Mouse (Mus musculus) hindbrain, embryonic 13.5 days (tissue): ENCODE measurements at regions not wholly inside any gene's neighbourhood (a gene's known extent, or its start where the extent isn't known, plus 50 kb on each side); places are given as distances from the start of the nearest gene placed in this dataset.

Experiments used
- ATAC-seq: fragments of 200-750 bp; cut with Nextera tagmentation; 2 replicates; pipeline ENCODE4 v1.8.0; 2017; ENCODE audit warnings: moderate TSS enrichment; ENCODE audit not compliant: low FRiP score
- H3K27ac ChIP-seq: fragments of 300-500 bp; sonication (generic); 2 replicates; pipeline ENCODE4 v1.5.1; 2015; ENCODE audit warnings: inconsistent platforms, mild to moderate bottlenecking, moderate library complexity
- H3K27me3 ChIP-seq: fragments of 300-500 bp; sonication (generic); 2 replicates; pipeline ENCODE4 v1.6.1; 2015; ENCODE audit warnings: mild to moderate bottlenecking, inconsistent platforms
- H3K36me3 ChIP-seq: fragments of 300-500 bp; sonication (generic); 2 replicates; pipeline ENCODE4 v1.6.1; 2015; ENCODE audit warnings: mild to moderate bottlenecking, inconsistent platforms
- H3K4me1 ChIP-seq: fragments of 300-500 bp; sonication (generic); replicated peaks from 2 replicates; pipeline ENCODE4 v1.6.1; 2015; ENCODE audit warnings: inconsistent platforms
- H3K4me2 ChIP-seq: fragments of 300-500 bp; sonication (generic); 2 replicates; pipeline ENCODE4 v1.6.1; 2015; ENCODE audit warnings: inconsistent platforms, mild to moderate bottlenecking, moderate library complexity
- H3K4me3 ChIP-seq: fragments of 300-500 bp; sonication (generic); 2 replicates; pipeline ENCODE4 v1.5.1; 2015; ENCODE audit warnings: mild to moderate bottlenecking, inconsistent platforms
- H3K9ac ChIP-seq: fragments of 300-500 bp; sonication (generic); 2 replicates; pipeline ENCODE4 v1.6.1; 2015; ENCODE audit warnings: mild to moderate bottlenecking, inconsistent platforms
- H3K9me3 ChIP-seq: fragments of 300-500 bp; sonication (generic); 2 replicates; pipeline ENCODE4 v1.6.1; 2016; ENCODE audit warnings: inconsistent platforms
- WGBS: fragments of 180-500 bp; shearing (Covaris S2); methylation state at CpG from one replicate; pipeline ENCODE4 v1.1.7; 2015; 5-methylcytosine and 5-hydroxymethylcytosine counted together

DNA sequence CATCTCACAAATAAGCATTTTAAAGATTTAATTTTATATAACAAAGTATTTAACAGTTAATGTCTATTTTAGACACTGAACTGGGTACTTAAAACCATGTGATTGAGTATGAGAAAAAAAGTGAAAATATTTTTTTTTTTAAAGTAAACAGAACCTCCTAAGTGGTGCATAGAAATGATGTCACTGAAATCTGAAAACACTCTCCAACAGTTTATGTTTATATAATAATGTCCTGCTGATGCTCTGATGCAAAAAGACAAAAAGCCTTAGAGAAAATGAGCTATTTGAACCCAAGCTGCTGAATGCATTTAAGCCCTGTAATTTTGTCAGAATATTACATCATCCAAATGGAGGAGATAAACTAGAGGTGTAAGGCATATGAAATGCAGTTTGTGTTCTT lies 3447.1 kb downstream of the 9330182O14Rik start:
- H3K9me3 ChIP-seq = no peaks in the 10 kb centered on the region
- H3K4me1 ChIP-seq = no peaks in the 10 kb centered on the region
- H3K4me3 ChIP-seq = no peak overlapping the region
- H3K4me2 ChIP-seq = no peak overlapping the region
- H3K27ac ChIP-seq = no peak overlapping the region
- no peaks in the 10 kb centered on the region for H3K36me3 ChIP-seq
- H3K27me3 ChIP-seq = no peaks in the 10 kb centered on the region
- no peak overlapping the region for H3K9ac ChIP-seq
- no peak for ATAC-seq

DNA sequence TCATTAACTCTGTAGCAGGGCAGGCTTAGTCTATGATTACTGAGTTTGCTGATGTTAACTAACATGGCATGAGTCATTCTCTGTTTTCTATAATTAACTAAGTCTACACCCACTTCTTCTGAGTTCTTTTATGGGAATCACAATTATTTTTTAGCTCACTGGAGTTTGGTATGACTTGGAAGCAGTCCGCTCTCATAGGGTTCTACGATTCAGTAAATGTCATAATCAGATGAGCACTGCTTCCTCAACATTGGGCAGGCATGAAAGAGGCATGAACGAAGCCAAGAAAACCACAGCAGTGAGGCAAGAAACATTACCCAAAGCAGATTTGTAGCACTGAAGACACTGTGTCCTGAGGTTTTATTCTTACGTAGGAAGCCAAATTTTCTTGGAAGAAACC lies 3451.6 kb downstream of the 9330182O14Rik start:
- no peaks in the 10 kb centered on the region for H3K9me3 ChIP-seq
- no peak overlapping the region for H3K4me3 ChIP-seq
- no peak for ATAC-seq
- H3K36me3 ChIP-seq = no peaks in the 10 kb centered on the region
- H3K27ac ChIP-seq = no peak overlapping the region
- 93% methylated on average over 4 of the region's 4 CpGs for WGBS
- H3K4me2 ChIP-seq = no peak overlapping the region
- H3K4me1 ChIP-seq = no peaks in the 10 kb centered on the region
- no peaks in the 10 kb centered on the region for H3K27me3 ChIP-seq
- no peak overlapping the region for H3K9ac ChIP-seq

DNA sequence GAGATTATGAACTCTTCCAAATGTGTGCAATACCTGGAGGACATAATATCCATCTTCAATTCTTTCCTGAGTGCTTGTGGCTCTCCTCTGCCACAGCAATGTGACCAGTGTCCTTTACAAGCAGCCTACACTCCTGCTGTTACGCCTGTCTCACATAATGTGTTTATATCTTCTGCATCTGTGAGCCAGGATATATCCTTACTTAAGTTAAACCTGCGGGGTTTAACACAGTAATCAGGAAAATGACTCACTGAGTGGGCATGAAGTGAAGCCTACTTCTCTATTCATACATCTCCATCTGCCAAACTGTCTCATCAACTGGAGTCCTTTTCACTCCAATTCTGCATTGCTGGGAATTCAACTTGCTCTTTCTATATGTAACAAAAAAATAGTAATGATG lies 3453.9 kb downstream of the 9330182O14Rik start:
- Histone ChIP-seq H3K27ac (no peak overlapping the region), H3K27me3 (no peaks in the 10 kb centered on the region), H3K4me3 (no peak overlapping the region), H3K4me1 (no peaks in the 10 kb centered on the region), H3K36me3 (no peaks in the 10 kb centered on the region), H3K9me3 (no peaks in the 10 kb centered on the region), H3K9ac (no peak overlapping the region), H3K4me2 (no peak overlapping the region)
- WGBS = 89% methylated on average over 2 of the region's 2 CpGs
- ATAC-seq = no peak

DNA sequence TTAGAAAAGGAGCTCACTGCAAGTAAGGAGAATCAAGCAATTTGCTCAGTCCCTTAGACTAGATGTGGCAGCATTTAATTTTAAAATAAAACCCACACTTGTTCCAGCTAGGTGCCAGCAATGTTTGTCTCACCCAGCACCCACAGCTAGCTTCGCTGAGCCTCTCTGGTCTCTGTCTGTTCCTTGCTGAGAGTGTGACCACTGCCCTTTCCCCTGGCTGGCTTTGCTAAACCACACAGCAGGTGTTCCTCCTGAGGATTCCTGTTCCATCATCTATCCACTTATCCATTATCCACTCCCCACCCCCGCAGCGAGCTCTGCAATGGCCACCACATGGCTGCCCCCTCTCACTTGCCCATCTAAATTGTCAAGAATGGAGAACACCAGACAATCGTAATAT lies 3473.5 kb downstream of the 9330182O14Rik start:
- Histone ChIP-seq H3K27me3 (no peaks in the 10 kb centered on the region), H3K9ac (no peak overlapping the region), H3K9me3 (no peaks in the 10 kb centered on the region), H3K4me3 (no peak overlapping the region), H3K27ac (no peak overlapping the region), H3K4me1 (no peaks in the 10 kb centered on the region), H3K4me2 (no peak overlapping the region), H3K36me3 (no peaks in the 10 kb centered on the region)
- 87% methylated on average over 4 of the region's 4 CpGs for WGBS
- ATAC-seq = no peak

DNA sequence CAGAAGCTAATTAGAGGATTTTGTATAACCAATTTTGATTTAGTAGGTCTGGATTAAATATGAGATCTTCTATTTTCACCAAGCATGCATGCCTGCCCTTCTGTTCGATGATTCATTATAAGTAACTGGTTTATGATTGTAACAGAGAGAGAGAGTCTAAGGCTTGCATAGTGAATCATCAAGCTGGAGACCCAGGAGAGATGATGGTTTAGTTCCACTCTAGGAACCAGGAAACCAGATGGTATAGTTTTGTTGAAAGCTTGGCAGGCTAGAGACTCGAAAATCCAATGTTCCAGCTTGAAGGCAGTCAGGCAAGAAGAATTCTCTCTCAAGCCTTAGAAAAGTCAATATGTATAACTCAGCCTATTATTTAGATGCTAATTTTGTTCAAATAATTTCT lies 3475.7 kb downstream of the 9330182O14Rik start:
- 82% methylated on average over 2 of the region's 2 CpGs for WGBS
- H3K4me1 ChIP-seq = no peaks in the 10 kb centered on the region
- ATAC-seq = no peak

DNA sequence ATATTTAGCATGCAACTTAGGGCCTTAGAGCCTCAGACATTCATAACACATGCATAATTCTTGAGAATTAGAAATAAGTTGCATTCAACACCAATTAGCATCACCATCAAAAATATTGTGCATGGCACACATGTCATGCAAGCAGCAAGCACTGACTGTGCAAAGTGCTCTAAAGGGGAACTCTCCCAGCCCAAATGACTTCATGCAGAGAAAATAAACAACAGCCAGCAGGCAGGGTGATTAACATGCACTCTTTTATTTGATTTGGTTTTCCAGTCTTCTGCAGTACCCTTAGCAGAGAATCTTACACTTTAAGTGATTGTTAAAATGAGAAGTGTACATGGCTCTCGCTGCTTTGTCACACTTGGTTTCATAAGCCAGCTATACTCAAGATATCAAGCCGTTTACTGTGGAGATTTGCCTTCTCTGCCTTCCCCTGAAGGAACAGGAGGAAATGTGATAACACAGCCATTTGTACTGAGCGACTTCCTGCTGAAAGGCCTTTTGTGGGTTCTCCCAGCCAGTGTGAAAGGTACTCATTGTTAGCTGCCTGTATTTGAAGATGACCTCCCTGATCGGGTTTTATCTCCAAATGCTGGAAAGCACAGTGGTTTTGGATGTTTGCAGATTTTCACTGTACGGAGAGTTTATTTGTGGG lies 3480.0 kb downstream of the 9330182O14Rik start:
- no peak overlapping the region for H3K9ac ChIP-seq
- no peaks in the 10 kb centered on the region for H3K4me1 ChIP-seq
- H3K9me3 ChIP-seq = no peaks in the 10 kb centered on the region
- H3K4me3 ChIP-seq = no peak overlapping the region
- no peak for ATAC-seq
- no peaks in the 10 kb centered on the region for H3K27me3 ChIP-seq
- no peak overlapping the region for H3K4me2 ChIP-seq
- no peak overlapping the region for H3K27ac ChIP-seq
- 43% methylated on average over 5 of the region's 5 CpGs for WGBS
- H3K36me3 ChIP-seq = no peaks in the 10 kb centered on the region

More for the DNA sequence above, 3475.7 kb downstream of the 9330182O14Rik start:
- Histone ChIP-seq H3K9me3 (no peaks in the 10 kb centered on the region), H3K4me3 (no peak overlapping the region), H3K27me3 (no peaks in the 10 kb centered on the region), H3K9ac (no peak overlapping the region), H3K36me3 (no peaks in the 10 kb centered on the region), H3K27ac (no peak overlapping the region), H3K4me2 (no peak overlapping the region)

DNA sequence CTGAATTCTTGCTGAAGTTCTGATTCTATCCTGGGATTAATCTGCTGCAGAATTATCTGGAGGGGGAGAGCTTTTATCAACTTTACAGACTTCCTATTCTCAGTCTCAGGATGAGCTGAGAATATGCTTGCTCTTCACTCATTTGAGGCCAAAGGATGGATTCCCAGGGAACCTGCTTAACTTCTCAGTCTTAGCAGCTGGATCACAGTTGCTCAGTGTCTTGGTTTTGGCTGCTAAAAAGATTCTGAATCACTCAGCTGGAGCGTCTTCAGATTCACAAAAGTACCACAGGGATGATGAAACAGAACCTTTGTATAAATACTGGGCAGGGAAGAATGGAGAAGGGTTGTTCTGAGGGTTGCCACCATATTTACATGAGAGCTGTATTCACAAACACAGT lies 3481.6 kb downstream of the 9330182O14Rik start:
- WGBS = 76% methylated on average over 1 of the region's 1 CpGs
- no peak overlapping the region for H3K27ac ChIP-seq
- H3K4me2 ChIP-seq = no peak overlapping the region
- no peak overlapping the region for H3K4me3 ChIP-seq
- no peaks in the 10 kb centered on the region for H3K27me3 ChIP-seq
- no peak for ATAC-seq
- H3K9ac ChIP-seq = no peak overlapping the region
- no peaks in the 10 kb centered on the region for H3K4me1 ChIP-seq
- H3K9me3 ChIP-seq = no peaks in the 10 kb centered on the region
- no peaks in the 10 kb centered on the region for H3K36me3 ChIP-seq

DNA sequence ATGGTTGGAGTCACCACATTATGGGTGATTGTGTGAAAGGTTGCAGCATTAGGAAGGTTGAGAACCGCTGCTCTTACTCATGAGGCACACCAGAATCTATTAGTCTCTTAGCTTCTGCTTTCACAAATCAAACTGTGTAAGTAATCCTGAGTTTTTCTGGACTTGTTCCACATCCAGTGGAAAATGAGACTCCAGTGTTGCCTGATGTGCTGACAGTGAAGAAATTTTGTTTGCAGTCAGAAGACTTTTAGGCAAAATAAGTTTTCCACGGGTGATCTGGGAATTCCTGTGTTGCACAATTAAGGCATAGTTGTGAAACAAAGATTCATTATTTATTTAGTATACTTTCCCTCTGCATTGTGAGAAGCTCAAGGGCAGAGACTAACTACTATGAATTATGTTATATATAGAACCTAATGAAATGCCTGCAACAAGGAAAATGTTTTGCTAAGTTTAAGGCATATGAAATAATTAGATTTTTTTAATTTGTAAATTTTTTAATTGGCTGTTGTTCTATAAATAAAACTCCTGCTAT lies 3490.3 kb downstream of the 9330182O14Rik start:
- Histone ChIP-seq H3K4me2 (no peak overlapping the region), H3K4me1 (no peaks in the 10 kb centered on the region), H3K4me3 (no peak overlapping the region), H3K9me3 (no peaks in the 10 kb centered on the region), H3K27me3 (no peaks in the 10 kb centered on the region), H3K9ac (no peak overlapping the region), H3K27ac (no peak overlapping the region), H3K36me3 (no peaks in the 10 kb centered on the region)
- 85% methylated on average over 2 of the region's 2 CpGs for whole genome bisulfite sequencing
- ATAC-seq = no peak

DNA sequence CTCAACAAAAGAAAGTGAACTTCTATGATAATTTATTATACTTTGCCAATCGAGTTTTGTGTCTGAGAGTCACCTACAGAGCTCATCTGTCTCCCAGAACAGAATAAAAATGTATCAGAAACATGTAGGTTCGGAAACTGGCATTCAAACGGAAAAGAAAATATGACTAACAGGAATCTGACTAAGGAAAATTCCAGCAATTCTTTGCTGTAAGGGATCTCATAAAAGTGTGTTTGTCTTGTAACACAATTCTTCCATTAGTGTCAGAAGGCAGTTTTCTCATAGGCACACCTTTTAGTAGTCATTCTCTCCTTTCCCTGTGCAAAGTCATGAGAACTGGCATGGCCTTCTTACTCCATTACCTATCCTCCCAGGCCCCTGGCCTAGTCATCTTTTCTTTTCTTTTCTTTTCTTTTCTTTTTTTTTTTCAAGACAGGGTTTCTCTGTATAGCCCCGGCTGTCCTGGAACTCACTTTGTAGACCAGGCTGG lies 3490.9 kb downstream of the 9330182O14Rik start:
- H3K9ac ChIP-seq = no peak overlapping the region
- WGBS = 75% methylated on average over 4 of the region's 4 CpGs
- no peak overlapping the region for H3K4me3 ChIP-seq
- no peaks in the 10 kb centered on the region for H3K36me3 ChIP-seq
- ATAC-seq = no peak
- no peaks in the 10 kb centered on the region for H3K9me3 ChIP-seq
- H3K4me1 ChIP-seq = no peaks in the 10 kb centered on the region
- no peaks in the 10 kb centered on the region for H3K27me3 ChIP-seq
- H3K4me2 ChIP-seq = no peak overlapping the region
- H3K27ac ChIP-seq = no peak overlapping the region

DNA sequence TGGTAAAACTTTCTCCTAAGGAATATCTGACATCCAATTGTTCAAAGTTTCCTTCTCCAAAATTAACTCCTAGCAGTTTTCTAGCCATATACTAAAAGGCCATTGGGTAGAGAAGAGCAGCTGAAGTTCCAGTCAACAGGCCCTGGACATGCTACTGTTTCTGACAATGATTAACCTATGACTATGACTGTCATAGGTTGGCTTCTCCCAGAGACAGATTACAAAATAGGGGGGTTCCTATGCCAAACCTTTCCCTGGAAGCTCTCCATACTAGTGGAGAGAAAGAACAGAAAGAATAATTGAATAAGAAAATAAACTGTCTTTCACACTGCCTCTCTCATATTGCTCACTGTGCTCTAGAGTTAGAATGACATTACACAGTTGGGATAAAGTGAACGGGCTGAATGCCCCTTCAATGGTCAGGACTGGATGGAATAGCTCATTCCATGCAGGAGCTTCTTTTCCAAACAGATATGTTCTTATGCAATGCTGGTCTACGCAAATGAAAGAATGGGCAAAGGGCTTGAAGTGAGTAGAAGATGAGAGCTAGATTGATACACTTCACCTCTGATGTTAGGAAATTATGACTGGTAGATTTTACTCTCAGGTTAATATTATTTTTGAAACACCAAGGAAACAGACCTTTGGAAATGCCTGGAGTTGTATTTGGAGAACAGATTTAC lies 3516.8 kb downstream of the 9330182O14Rik start:
- H3K36me3 ChIP-seq = no peaks in the 10 kb centered on the region
- H3K4me2 ChIP-seq = no peak overlapping the region
- H3K4me3 ChIP-seq = no peak overlapping the region
- no peak for ATAC-seq
- no peaks in the 10 kb centered on the region for H3K9me3 ChIP-seq
- H3K9ac ChIP-seq = no peak overlapping the region
- no peaks in the 10 kb centered on the region for H3K4me1 ChIP-seq
- H3K27me3 ChIP-seq = no peaks in the 10 kb centered on the region
- no peak overlapping the region for H3K27ac ChIP-seq
- 88% methylated on average over 2 of the region's 2 CpGs for WGBS

DNA sequence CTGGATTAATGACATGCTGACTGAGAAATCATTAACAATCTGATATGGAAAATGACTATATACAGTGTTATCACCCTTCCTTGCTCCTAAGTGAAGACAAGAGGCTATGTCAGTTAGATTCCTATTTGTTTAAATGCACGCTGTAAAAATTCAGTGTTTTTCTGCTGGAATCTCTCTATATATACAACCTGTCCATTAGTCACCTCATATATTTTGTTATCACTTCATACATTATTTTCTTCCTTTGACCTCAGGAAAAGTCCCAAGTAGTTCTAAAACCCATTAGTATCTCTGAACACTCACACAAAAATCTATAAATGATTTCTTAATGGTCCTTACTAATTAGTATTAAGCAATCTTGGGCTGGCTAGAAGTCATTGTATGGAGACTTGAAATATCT lies 3529.5 kb downstream of the 9330182O14Rik start:
- Histone ChIP-seq H3K27ac (no peak overlapping the region), H3K4me3 (no peak overlapping the region), H3K36me3 (no peaks in the 10 kb centered on the region), H3K4me2 (no peak overlapping the region), H3K4me1 (no peaks in the 10 kb centered on the region), H3K9me3 (no peaks in the 10 kb centered on the region), H3K9ac (no peak overlapping the region), H3K27me3 (no peaks in the 10 kb centered on the region)
- WGBS = 93% methylated on average over 1 of the region's 1 CpGs
- ATAC-seq = no peak

DNA sequence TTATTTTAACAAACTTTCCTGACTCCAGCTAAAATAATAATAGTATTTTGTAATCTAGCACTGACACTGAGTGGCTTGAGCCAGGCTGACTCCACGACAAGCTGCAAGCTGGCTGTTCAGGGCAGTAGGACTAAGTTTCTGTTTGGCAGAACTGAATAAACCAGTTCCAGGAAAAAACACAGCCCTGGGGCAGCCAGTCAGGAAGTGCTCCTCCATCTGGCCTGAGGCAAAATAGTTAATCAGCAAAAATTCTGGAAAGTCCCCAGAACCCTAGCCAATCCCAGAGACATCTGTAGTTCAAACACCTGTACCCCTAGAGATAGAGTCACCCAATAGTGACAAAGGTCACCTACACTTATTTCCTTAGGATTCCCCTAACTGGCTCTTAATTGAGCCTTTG lies 3544.7 kb downstream of the 9330182O14Rik start:
- no peaks in the 10 kb centered on the region for H3K9me3 ChIP-seq
- 50% methylated on average over 1 of the region's 1 CpGs for WGBS
- H3K27me3 ChIP-seq = no peaks in the 10 kb centered on the region
- no peaks in the 10 kb centered on the region for H3K36me3 ChIP-seq
- no peak for ATAC-seq
- no peaks in the 10 kb centered on the region for H3K4me1 ChIP-seq
- no peak overlapping the region for H3K4me3 ChIP-seq
- H3K9ac ChIP-seq = no peak overlapping the region
- no peak overlapping the region for H3K27ac ChIP-seq
- no peak overlapping the region for H3K4me2 ChIP-seq

DNA sequence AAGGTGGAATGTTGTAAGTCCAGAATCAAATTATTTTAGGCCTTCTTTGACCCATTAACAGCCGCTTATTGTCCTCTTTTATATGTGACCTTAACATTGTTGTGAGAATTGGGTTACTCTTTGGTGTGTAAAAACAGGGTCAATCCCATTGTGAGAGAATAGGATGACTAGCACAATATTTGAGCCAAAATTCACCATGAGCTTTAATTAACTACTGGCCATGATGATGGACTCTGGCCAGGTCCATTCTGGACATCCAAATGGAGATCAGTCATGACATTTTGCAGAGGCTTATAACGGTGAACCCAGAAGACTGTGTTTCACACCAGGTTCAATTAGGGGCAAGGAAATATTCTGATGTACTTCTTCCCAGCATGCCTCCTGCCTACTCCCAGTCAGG lies 3548.0 kb downstream of the 9330182O14Rik start:
- Histone ChIP-seq H3K4me2 (no peak overlapping the region), H3K9ac (no peak overlapping the region), H3K4me1 (no peaks in the 10 kb centered on the region), H3K9me3 (no peaks in the 10 kb centered on the region), H3K27me3 (no peaks in the 10 kb centered on the region), H3K36me3 (no peaks in the 10 kb centered on the region), H3K27ac (no peak overlapping the region), H3K4me3 (no peak overlapping the region)
- WGBS = 92% methylated on average over 2 of the region's 2 CpGs
- ATAC-seq = no peak
